Mouse (Mus musculus) MEL (cell line): ENCODE measurements around the gene Rpl29.

Experiments used
- BHLHE40 ChIP-seq: IDR thresholded peaks from 2 replicates; pipeline ENCODE4 v1.6.1; 2012; ENCODE audit warnings: low read depth, mild to moderate bottlenecking, inconsistent platforms, low read length, improper control_type of control experiment, borderline replicate concordance
- CHD1 ChIP-seq: IDR thresholded peaks from 2 replicates; pipeline ENCODE4 v1.6.1; 2012; ENCODE audit warnings: low read depth, mild to moderate bottlenecking, inconsistent platforms, low read length, improper control_type of control experiment
- CHD2 ChIP-seq: IDR thresholded peaks from 2 replicates; pipeline ENCODE4 v1.6.1; 2011; ENCODE audit warnings: low read length, improper control_type of control experiment
- CTCF ChIP-seq, 3 experiments: IDR thresholded peaks in 2 of 3; conservative IDR thresholded peaks in 1 of 3; 2 replicates each; pipeline ENCODE4 v1.5.1; 2011 to 2012; ENCODE audit warnings: low read length in 3 of 3, low read depth in 2 of 3, mild to moderate bottlenecking in 2 of 3, improper control_type of control experiment in 1 of 3, inconsistent platforms in 1 of 3, mixed read lengths in 1 of 3, moderate library complexity in 1 of 3; ENCODE audit not compliant: control insufficient read depth in 1 of 3, insufficient read depth in 1 of 3, poor library complexity in 1 of 3, severe bottlenecking in 1 of 3
- E2F4 ChIP-seq: IDR thresholded peaks from 2 replicates; pipeline ENCODE4 v1.6.1; 2011; ENCODE audit warnings: low read depth, low read length, improper control_type of control experiment, borderline replicate concordance
- EP300 ChIP-seq, 2 experiments: IDR thresholded peaks; 2 replicates each; pipeline ENCODE4 v1.6.1; 2011; ENCODE audit warnings: improper control_type of control experiment in 2 of 2, low read length in 2 of 2, low read depth in 1 of 2, mild to moderate bottlenecking in 1 of 2
- MAZ ChIP-seq: IDR thresholded peaks from 2 replicates; pipeline ENCODE4 v1.6.1; 2012; ENCODE audit warnings: low read depth, mild to moderate bottlenecking, inconsistent platforms, low read length, improper control_type of control experiment
- MYB ChIP-seq: IDR thresholded peaks from 2 replicates; pipeline ENCODE4 v1.6.1; 2011; ENCODE audit warnings: mild to moderate bottlenecking, low read depth, low read length, improper control_type of control experiment
- NELFE ChIP-seq: IDR thresholded peaks from 2 replicates; pipeline ENCODE4 v1.6.1; 2011; ENCODE audit warnings: low read depth, low read length, improper control_type of control experiment
- POLR2A ChIP-seq, 2 experiments: IDR thresholded peaks; 2 replicates each; pipeline ENCODE4 v1.6.1; 2011 to 2012; ENCODE audit warnings: low read length in 2 of 2, mild to moderate bottlenecking in 2 of 2, control low read depth in 1 of 2, improper control_type of control experiment in 1 of 2, low read depth in 1 of 2, moderate library complexity in 1 of 2; ENCODE audit not compliant: control insufficient read depth in 1 of 2, insufficient read depth in 1 of 2, poor library complexity in 1 of 2
- POLR2AphosphoS2 ChIP-seq: IDR thresholded peaks from 2 replicates; pipeline ENCODE4 v1.6.1; 2011; ENCODE audit warnings: low read length, improper control_type of control experiment
- TCF12 ChIP-seq: IDR thresholded peaks from 2 replicates; pipeline ENCODE4 v1.6.1; 2014; ENCODE audit warnings: low read depth, mild to moderate bottlenecking, inconsistent platforms, low read length, improper control_type of control experiment, moderate library complexity

DNA sequence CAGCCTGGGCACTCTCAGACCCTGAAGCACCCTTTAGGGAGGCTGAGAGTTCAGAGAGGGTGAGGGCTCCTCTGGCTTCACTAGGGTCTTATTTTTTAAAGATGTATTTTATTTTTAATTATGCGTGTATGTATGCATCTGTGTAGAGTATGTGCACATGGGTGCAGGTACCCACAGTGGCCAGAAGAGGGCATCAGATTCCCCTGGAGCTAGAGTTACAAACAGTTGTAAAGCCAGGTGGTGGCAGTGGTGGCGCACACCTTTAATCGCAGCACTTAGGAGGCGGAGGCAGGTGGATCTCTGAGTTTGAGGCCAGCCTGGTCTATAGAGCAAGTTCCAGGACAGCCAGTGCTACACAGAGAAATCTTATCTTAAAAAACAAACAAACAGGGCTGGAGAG is 20.2 kb upstream of the Rpl29 start:
- peak; percentile 18 to 20 (median 18); a peak in 3 of 6 replicates for TF ChIP-seq CTCF (IDR thresholded peaks at IDR 0.05 in 2 of 3, conservative IDR thresholded peaks at IDR 0.05 in 1 of 3; ENCODE audit: control insufficient read depth in 1 of 3, insufficient read depth in 1 of 3, low read depth in 2 of 3, low read length in 3 of 3, poor library complexity in 1 of 3, severe bottlenecking in 1 of 3)
- TF ChIP-seq POLR2A (IDR thresholded peaks at IDR 0.05; ENCODE audit: control insufficient read depth in 1 of 2, insufficient read depth in 1 of 2, low read depth in 1 of 2, low read length in 2 of 2, poor library complexity in 1 of 2): no peak
- TF ChIP-seq MYB: no peak
- TF ChIP-seq CHD1: no peak
- no peak for TF ChIP-seq NELFE
- TF ChIP-seq E2F4: no peak
- TF ChIP-seq BHLHE40: no peak
- TF ChIP-seq POLR2AphosphoS2: no peak
- TF ChIP-seq EP300 (IDR thresholded peaks at IDR 0.05; ENCODE audit: low read depth in 1 of 2, low read length in 2 of 2): no peak
- TF ChIP-seq TCF12: no peak
- TF ChIP-seq CHD2: no peak
- TF ChIP-seq MAZ: no peak
